Mouse (Mus musculus): Measurements from ENCODE around the gene Tmem211. TPM values are rescaled to one million over a fixed set of nuclear protein-coding genes. Genes with fewer than 3 reads are reported as not detected.

Tmem211 gene
- total RNA-seq, 1 experiment = 0.22 TPM

- H3K4me3 ChIP-seq (ENCODE audit: insufficient read depth in 1 of 2, low read depth in 1 of 2, low read length in 2 of 2, poor library complexity in 1 of 2, severe bottlenecking in 1 of 2) = peak overlapping the region; percentile 10 to 23
- peak; percentile 83 for TF ChIP-seq CHD2 (IDR thresholded peaks at IDR 0.05; ENCODE audit: low read depth, low read length)
- TF ChIP-seq ZNF384 (IDR thresholded peaks at IDR 0.05; ENCODE audit: low read depth, low read length) = no peak
- H3K4me1 ChIP-seq (ENCODE audit: control insufficient read depth in 2 of 2, insufficient read depth in 2 of 2, low read length in 2 of 2, poor library complexity in 1 of 2) = peaks cover 2 to 16% of the 10 kb centered on the region in 2 experiments; a peak in 2 of 4 replicates
- no peaks in the 10 kb centered on the region for H3K36me3 ChIP-seq (ENCODE audit: control insufficient read depth, insufficient read depth, low read length, poor library complexity, severe bottlenecking)
- H3K9me3 ChIP-seq (ENCODE audit: control insufficient read depth, insufficient read depth, low read depth, low read length) = no peaks in the 10 kb centered on the region
- no peak for DNase-seq (ENCODE audit: low read depth, low spot score)
- H3K9ac ChIP-seq (ENCODE audit: insufficient read depth, low read depth, low read length, poor library complexity, severe bottlenecking) = peak overlapping the region; percentile 27; the same call in 1 of the 2 replicates
- in situ Hi-C loops (cut with MboI; ENCODE audit: low sequenced_read_pairs in 2 of 2, unreplicated experiment in 2 of 2) = no loop called here
- no peak overlapping the region; the same call in 1 of the 2 replicates for H3K27ac ChIP-seq (ENCODE audit: insufficient read depth, low read depth, low read length, poor library complexity, severe bottlenecking)
Measured at GRCm38 (mm10) chr5:113225686-113226435, 848 bp upstream of the Tmem211 start.

- TF ChIP-seq ZNF384 (IDR thresholded peaks at IDR 0.05; ENCODE audit: low read depth, low read length) (no peak), CHD2 (IDR thresholded peaks at IDR 0.05; ENCODE audit: low read depth, low read length) (no peak), HCFC1 (IDR thresholded peaks at IDR 0.05; ENCODE audit: borderline replicate concordance, insufficient read depth, low read length) (no peak), MAFK (IDR thresholded peaks at IDR 0.05; ENCODE audit: insufficient read depth, low read depth, low read length) (no peak)
- DNase-seq (ENCODE audit: low read depth, low spot score) = no peak
- no peaks in the 10 kb centered on the region for H3K36me3 ChIP-seq (ENCODE audit: control insufficient read depth, insufficient read depth, low read length, poor library complexity, severe bottlenecking)
- no peak overlapping the region for H3K9ac ChIP-seq (ENCODE audit: insufficient read depth, low read depth, low read length, poor library complexity, severe bottlenecking)
- H3K4me1 ChIP-seq (ENCODE audit: control insufficient read depth in 2 of 2, insufficient read depth in 2 of 2, low read length in 2 of 2, poor library complexity in 1 of 2) = peaks cover 2 to 10% of the 10 kb centered on the region in 2 experiments; a peak in 2 of 4 replicates
- in situ Hi-C loops (cut with MboI; ENCODE audit: low sequenced_read_pairs in 2 of 2, unreplicated experiment in 2 of 2) = no loop called here
- no peak overlapping the region for H3K4me3 ChIP-seq (ENCODE audit: insufficient read depth in 1 of 2, low read depth in 1 of 2, low read length in 2 of 2, poor library complexity in 1 of 2, severe bottlenecking in 1 of 2)
- H3K9me3 ChIP-seq (ENCODE audit: control insufficient read depth, insufficient read depth, low read depth, low read length) = no peaks in the 10 kb centered on the region
- no peak overlapping the region for H3K27ac ChIP-seq (ENCODE audit: insufficient read depth, low read depth, low read length, poor library complexity, severe bottlenecking)
Measured at GRCm38 (mm10) chr5:113230196-113230595, 3.5 kb downstream of the Tmem211 start.

GRCm38 (mm10) chr5:113249263-113249930, 22.7 kb downstream of the Tmem211 start:
- no peaks in the 10 kb centered on the region for H3K4me1 ChIP-seq (ENCODE audit: control insufficient read depth in 2 of 2, insufficient read depth in 2 of 2, low read length in 2 of 2, poor library complexity in 1 of 2)
- DNase-seq (ENCODE audit: low read depth, low spot score) = no peak
- H3K36me3 ChIP-seq (ENCODE audit: control insufficient read depth, insufficient read depth, low read length, poor library complexity, severe bottlenecking) = peaks cover 2% of the 10 kb centered on the region; the same call in 1 of the 2 replicates
- in situ Hi-C loops (cut with MboI; ENCODE audit: low sequenced_read_pairs in 2 of 2, unreplicated experiment in 2 of 2) = no loop called here
- no peak overlapping the region for H3K4me3 ChIP-seq (ENCODE audit: insufficient read depth in 1 of 2, low read depth in 1 of 2, low read length in 2 of 2, poor library complexity in 1 of 2, severe bottlenecking in 1 of 2)
- H3K9ac ChIP-seq (ENCODE audit: insufficient read depth, low read depth, low read length, poor library complexity, severe bottlenecking) = no peak overlapping the region
- H3K27ac ChIP-seq (ENCODE audit: insufficient read depth, low read depth, low read length, poor library complexity, severe bottlenecking) = no peak overlapping the region
- TF ChIP-seq CHD2 (IDR thresholded peaks at IDR 0.05; ENCODE audit: low read depth, low read length) (no peak), HCFC1 (IDR thresholded peaks at IDR 0.05; ENCODE audit: borderline replicate concordance, insufficient read depth, low read length) (no peak), ZC3H11A (IDR thresholded peaks at IDR 0.05; ENCODE audit: borderline replicate concordance, low read depth, low read length) (no peak), ZNF384 (IDR thresholded peaks at IDR 0.05; ENCODE audit: low read depth, low read length) (no peak), MAFK (IDR thresholded peaks at IDR 0.05; ENCODE audit: insufficient read depth, low read depth, low read length) (no peak)
- no peaks in the 10 kb centered on the region for H3K9me3 ChIP-seq (ENCODE audit: control insufficient read depth, insufficient read depth, low read depth, low read length)

- H3K4me3 ChIP-seq (ENCODE audit: insufficient read depth in 1 of 2, low read depth in 1 of 2, low read length in 2 of 2, poor library complexity in 1 of 2, severe bottlenecking in 1 of 2) = no peak overlapping the region
- in situ Hi-C loops (cut with MboI; ENCODE audit: low sequenced_read_pairs in 2 of 2, unreplicated experiment in 2 of 2) = no loop called here
- no peak overlapping the region for H3K9ac ChIP-seq (ENCODE audit: insufficient read depth, low read depth, low read length, poor library complexity, severe bottlenecking)
- TF ChIP-seq CHD2 (IDR thresholded peaks at IDR 0.05; ENCODE audit: low read depth, low read length) (no peak), HCFC1 (IDR thresholded peaks at IDR 0.05; ENCODE audit: borderline replicate concordance, insufficient read depth, low read length) (no peak), MAFK (IDR thresholded peaks at IDR 0.05; ENCODE audit: insufficient read depth, low read depth, low read length) (no peak), ZNF384 (IDR thresholded peaks at IDR 0.05; ENCODE audit: low read depth, low read length) (no peak), ZC3H11A (IDR thresholded peaks at IDR 0.05; ENCODE audit: borderline replicate concordance, low read depth, low read length) (no peak)
- H3K4me1 ChIP-seq (ENCODE audit: control insufficient read depth in 2 of 2, insufficient read depth in 2 of 2, low read length in 2 of 2, poor library complexity in 1 of 2) = no peaks in the 10 kb centered on the region
- no peaks in the 10 kb centered on the region for H3K9me3 ChIP-seq (ENCODE audit: control insufficient read depth, insufficient read depth, low read depth, low read length)
- H3K36me3 ChIP-seq (ENCODE audit: control insufficient read depth, insufficient read depth, low read length, poor library complexity, severe bottlenecking) = peaks cover 2% of the 10 kb centered on the region; the same call in 1 of the 2 replicates
- no peak overlapping the region for H3K27ac ChIP-seq (ENCODE audit: insufficient read depth, low read depth, low read length, poor library complexity, severe bottlenecking)
- DNase-seq (ENCODE audit: low read depth, low spot score) = no peak
Measured at GRCm38 (mm10) chr5:113250806-113251205, 24.1 kb downstream of the Tmem211 start.

All from ES-E14 (cell line).